24 mouse cellular contexts compared by ENCODE assay signal in the genomic region with DNA sequence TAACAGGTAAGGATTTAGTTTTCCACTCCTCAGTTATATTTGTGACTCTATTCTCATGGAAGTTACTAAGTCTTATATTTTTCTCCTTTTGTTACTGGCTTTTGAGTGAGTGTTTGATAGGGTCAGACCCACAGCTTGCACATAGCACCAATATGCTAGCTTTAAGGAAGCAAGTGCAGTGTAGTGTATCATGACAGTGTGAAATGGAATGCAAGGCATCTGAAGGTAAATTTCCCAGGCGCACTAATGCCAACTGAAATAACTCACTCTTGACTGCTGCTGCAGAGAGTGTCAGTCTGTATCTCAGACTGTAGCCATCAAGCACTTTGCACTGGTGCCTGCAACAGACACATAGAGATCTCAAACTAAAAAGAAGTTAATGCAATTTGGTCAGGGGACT.
DNase-seq lines count a peak whose midpoint lies in the region; ATAC-seq lines count a peak whose summit lies in the region.
"Had no signal": no experiment of that assay in that cellular context is flagged by ENCODE, and none has a peak within 500 bp of the region (broad histone marks: within the 10 kb centered on the region; RNA-seq: fewer than 3 reads in every experiment).

No protein-coding gene starts in this region.

- H3K36me3 ChIP-seq in kidney, embryonic 15.5 days, result no peaks in the 10 kb centered on the region
- H3K36me3 ChIP-seq in hindbrain, embryonic 12.5 days, result no peaks in the 10 kb centered on the region
- H3K36me3 ChIP-seq: embryonic facial prominence, embryonic 15.5 days; forebrain, embryonic 10.5 days; G1E; heart, embryonic 12.5 days; hindbrain, embryonic 10.5 days; hindbrain, embryonic 15.5 days had no signal

- 32% methylated on average over 1 of the region's 1 CpGs for WGBS in kidney, embryonic 15.5 days
- 68% methylated on average over 1 of the region's 1 CpGs for WGBS in hindbrain, embryonic 12.5 days

- H3K27me3 ChIP-seq in kidney, embryonic 15.5 days, result no peaks in the 10 kb centered on the region
- no peaks in the 10 kb centered on the region for H3K27me3 ChIP-seq in hindbrain, embryonic 12.5 days
- H3K27me3 ChIP-seq: embryonic facial prominence, embryonic 15.5 days; heart, embryonic 12.5 days; hindbrain, embryonic 15.5 days had no signal

- H3K4me2 ChIP-seq in kidney, embryonic 15.5 days, result no peak overlapping the region
- H3K4me2 ChIP-seq in hindbrain, embryonic 12.5 days (replicated peaks), result no peak overlapping the region
- H3K4me2 ChIP-seq: embryonic facial prominence, embryonic 15.5 days; heart, embryonic 12.5 days; hindbrain, embryonic 15.5 days had no signal

- H3K4me1 ChIP-seq in kidney, embryonic 15.5 days, result no peaks in the 10 kb centered on the region
- no peaks in the 10 kb centered on the region for H3K4me1 ChIP-seq in hindbrain, embryonic 12.5 days
- H3K4me1 ChIP-seq: embryonic facial prominence, embryonic 15.5 days; forebrain, embryonic 10.5 days; heart, embryonic 12.5 days; hindbrain, embryonic 10.5 days; hindbrain, embryonic 15.5 days had no signal

- peak; percentile 9 for DNase-seq in embryo, embryonic 11 days
- DNase-seq in embryo, embryonic 10 days (ENCODE audit: low spot score), result no peak
- no peak for DNase-seq in kidney, adult 11 months
- DNase-seq in mesoderm, embryonic 11.5 days (ENCODE audit: low read depth, low spot score), result peak; percentile 21
- DNase-seq in left cerebral cortex, adult 11 months (ENCODE audit: low spot score), result no peak
- no peak for DNase-seq in layer of hippocampus, adult 11-12 months (ENCODE audit: low spot score)
- DNase-seq: adrenal gland, postnatal 14 days; B cell, adult 2 months; cerebellum, adult 11-12 months; cerebellum, adult 9-10 months; cerebellum, postnatal 36 days; gastrocnemius, postnatal 25 days had no signal

- no peaks in the 10 kb centered on the region for H3K9me3 ChIP-seq in kidney, embryonic 15.5 days (replicated peaks)
- H3K9me3 ChIP-seq in hindbrain, embryonic 12.5 days (replicated peaks), result no peaks in the 10 kb centered on the region
- H3K9me3 ChIP-seq: embryonic facial prominence, embryonic 15.5 days; forebrain, embryonic 10.5 days; G1E; heart, embryonic 12.5 days; hindbrain, embryonic 10.5 days; hindbrain, embryonic 15.5 days had no signal

- ATAC-seq in kidney, embryonic 15.5 days (replicated peaks; ENCODE audit: low FRiP score), result peak; percentile 69
- no peak for ATAC-seq in hindbrain, embryonic 12.5 days (ENCODE audit: low FRiP score)
- ATAC-seq: activated CD4-positive, CD25-positive, alpha-beta regulatory T cell, adult 4 months; CD4-positive, CD25-positive, alpha-beta regulatory T cell, adult 4 months; forebrain, embryonic 16.5 days had no signal

- H3K9ac ChIP-seq in kidney, embryonic 15.5 days, result no peak overlapping the region
- H3K9ac ChIP-seq in hindbrain, embryonic 12.5 days, result no peak overlapping the region
- H3K9ac ChIP-seq: embryonic facial prominence, embryonic 15.5 days; heart, embryonic 12.5 days; hindbrain, embryonic 15.5 days had no signal

- no peak overlapping the region for H3K4me3 ChIP-seq in kidney, embryonic 15.5 days (replicated peaks)
- no peak overlapping the region for H3K4me3 ChIP-seq in hindbrain, embryonic 12.5 days
- H3K4me3 ChIP-seq: embryonic facial prominence, embryonic 15.5 days; erythroblast, embryonic 14.5 days; forebrain, embryonic 10.5 days; heart, embryonic 12.5 days; hindbrain, embryonic 10.5 days; hindbrain, embryonic 15.5 days had no signal

- no peak overlapping the region for H3K27ac ChIP-seq in kidney, embryonic 15.5 days
- no peak overlapping the region for H3K27ac ChIP-seq in hindbrain, embryonic 12.5 days
- H3K27ac ChIP-seq: embryonic facial prominence, embryonic 15.5 days; forebrain, embryonic 10.5 days; hindbrain, embryonic 10.5 days; hindbrain, embryonic 15.5 days had no signal

Comparison
In these comparisons a context has a peak if more than half of its experiments do, and no peak if none do; other contexts are left out.
1. DNase-seq: peak in embryo, embryonic 11 days (single experiment) and mesoderm, embryonic 11.5 days (single experiment); none in embryo, embryonic 10 days (single experiment), kidney, adult 11 months (single experiment), left cerebral cortex, adult 11 months (single experiment) and layer of hippocampus, adult 11-12 months (single experiment).